Mouse (Mus musculus): Measurements from ENCODE around the gene Arfip1. TPM values are rescaled to one million over a fixed set of nuclear protein-coding genes. Genes with fewer than 3 reads are reported as not detected.
A peak's percentile ranks its signal among the peaks of the same experiment; 100 is the strongest.

The Arfip1 gene
- 10 to 100 TPM in 22 of 26 experiments, 1 to 10 TPM in 4; 7.9 to 59.0 (median 31.1) TPM for total RNA-seq (2018; cell fraction: chromatin; rRNA removed)
- total RNA-seq (2018; cell fraction: cytosol; rRNA removed), result 10 to 100 TPM; 32.4 to 70.7 (median 52.5) TPM
- 10 to 100 TPM; 13.6 to 78.5 (median 42.9) TPM for total RNA-seq (2018; cell fraction: nucleus; rRNA removed)
- polyA plus RNA-seq (2018), result 40.0 to 44.3 TPM (median 42.0 TPM) in 3 replicates

- under 1% methylated on average over 68 of the region's 70 CpGs for WGBS (ENCODE audit: missing documents)
- Histone ChIP-seq H3K79me2 (ENCODE audit: inconsistent target) (peaks cover 50% of the 10 kb centered on the region), H3K27ac (peak within 1 kb of the TSS; percentile 63), H3K36me3 (ENCODE audit: inconsistent target) (no peaks in the 10 kb centered on the region), H3K4me3 (ENCODE audit: inconsistent target) (peak within 1 kb of the TSS; percentile 96)
Observed at GRCm38 (mm10) chr3:84582023-84582912, at the start of gene Arfip1. TSS of gene Arfip1 (minus strand) at chr3:84582625.

- no peaks in the 10 kb centered on the region for H3K79me2 ChIP-seq (ENCODE audit: inconsistent target)
- H3K4me3 ChIP-seq (ENCODE audit: inconsistent target), result no peak overlapping the region
- H3K27ac ChIP-seq, result no peak overlapping the region
- H3K36me3 ChIP-seq (ENCODE audit: inconsistent target), result no peaks in the 10 kb centered on the region
- 86% methylated on average over 7 of the region's 9 CpGs for WGBS (ENCODE audit: missing documents)
Observed at GRCm38 (mm10) chr3:84631586-84631985, 49.2 kb upstream of the Arfip1 start.

GRCm38 (mm10) chr3:84622026-84622425 lies 39.6 kb upstream of the Arfip1 start:
- peak overlapping the region; percentile 37 for H3K27ac ChIP-seq
- 3% methylated on average over 3 of the region's 3 CpGs for WGBS (ENCODE audit: missing documents)
- H3K36me3 ChIP-seq (ENCODE audit: inconsistent target), result no peaks in the 10 kb centered on the region
- no peaks in the 10 kb centered on the region for H3K79me2 ChIP-seq (ENCODE audit: inconsistent target)
- H3K4me3 ChIP-seq (ENCODE audit: inconsistent target), result no peak overlapping the region

- Histone ChIP-seq H3K36me3 (ENCODE audit: inconsistent target) (no peaks in the 10 kb centered on the region), H3K79me2 (ENCODE audit: inconsistent target) (no peaks in the 10 kb centered on the region), H3K27ac (no peak overlapping the region), H3K4me3 (ENCODE audit: inconsistent target) (no peak overlapping the region)
- WGBS (ENCODE audit: missing documents), result 94% methylated on average over 6 of the region's 6 CpGs
Observed at GRCm38 (mm10) chr3:84619725-84620124, 37.3 kb upstream of the Arfip1 start.

GRCm38 (mm10) chr3:84619056-84619455 lies 36.6 kb upstream of the Arfip1 start:
- 94% methylated on average over 7 of the region's 7 CpGs for WGBS (ENCODE audit: missing documents)
- Histone ChIP-seq H3K27ac (0 out of 2 replicates have a peak overlapping the region, but pooled peaks have one; percentile 8), H3K79me2 (ENCODE audit: inconsistent target) (no peaks in the 10 kb centered on the region), H3K36me3 (ENCODE audit: inconsistent target) (no peaks in the 10 kb centered on the region), H3K4me3 (ENCODE audit: inconsistent target) (no peak overlapping the region)

GRCm38 (mm10) chr3:84618627-84619026 lies 36.2 kb upstream of the Arfip1 start:
- H3K4me3 ChIP-seq (ENCODE audit: inconsistent target), result no peak overlapping the region
- H3K79me2 ChIP-seq (ENCODE audit: inconsistent target), result no peaks in the 10 kb centered on the region
- no peaks in the 10 kb centered on the region for H3K36me3 ChIP-seq (ENCODE audit: inconsistent target)
- 85% methylated on average over 2 of the region's 2 CpGs for WGBS (ENCODE audit: missing documents)
- H3K27ac ChIP-seq, result 0 out of 2 replicates have a peak overlapping the region, but pooled peaks have one; percentile 13

GRCm38 (mm10) chr3:84615856-84616225 lies 33.4 kb upstream of the Arfip1 start:
- no peaks in the 10 kb centered on the region for H3K36me3 ChIP-seq (ENCODE audit: inconsistent target)
- WGBS (ENCODE audit: missing documents), result 79% methylated on average over 7 of the region's 7 CpGs
- no peak overlapping the region for H3K27ac ChIP-seq
- no peak overlapping the region for H3K4me3 ChIP-seq (ENCODE audit: inconsistent target)
- H3K79me2 ChIP-seq (ENCODE audit: inconsistent target), result no peaks in the 10 kb centered on the region

GRCm38 (mm10) chr3:84615050-84615855 lies 32.8 kb upstream of the Arfip1 start:
- no peak overlapping the region for H3K27ac ChIP-seq
- H3K79me2 ChIP-seq (ENCODE audit: inconsistent target), result no peaks in the 10 kb centered on the region
- 22% methylated on average over 5 of the region's 5 CpGs for WGBS (ENCODE audit: missing documents)
- no peak overlapping the region for H3K4me3 ChIP-seq (ENCODE audit: inconsistent target)
- no peaks in the 10 kb centered on the region for H3K36me3 ChIP-seq (ENCODE audit: inconsistent target)

- H3K36me3 ChIP-seq (ENCODE audit: inconsistent target), result no peaks in the 10 kb centered on the region
- no peak overlapping the region for H3K27ac ChIP-seq
- WGBS (ENCODE audit: missing documents), result 95% methylated on average over 9 of the region's 9 CpGs
- H3K79me2 ChIP-seq (ENCODE audit: inconsistent target), result no peaks in the 10 kb centered on the region
- H3K4me3 ChIP-seq (ENCODE audit: inconsistent target), result no peak overlapping the region
Observed at GRCm38 (mm10) chr3:84610183-84610710, 27.8 kb upstream of the Arfip1 start.

GRCm38 (mm10) chr3:84603212-84603611 lies 20.8 kb upstream of the Arfip1 start:
- H3K27ac ChIP-seq, result no peak overlapping the region
- H3K79me2 ChIP-seq (ENCODE audit: inconsistent target), result no peaks in the 10 kb centered on the region
- no peak overlapping the region for H3K4me3 ChIP-seq (ENCODE audit: inconsistent target)
- no peaks in the 10 kb centered on the region for H3K36me3 ChIP-seq (ENCODE audit: inconsistent target)
- 100% methylated on average over 1 of the region's 9 CpGs for WGBS (ENCODE audit: missing documents)

GRCm38 (mm10) chr3:84602759-84603158 lies 20.3 kb upstream of the Arfip1 start:
- Histone ChIP-seq H3K36me3 (ENCODE audit: inconsistent target) (no peaks in the 10 kb centered on the region), H3K4me3 (ENCODE audit: inconsistent target) (no peak overlapping the region), H3K79me2 (ENCODE audit: inconsistent target) (no peaks in the 10 kb centered on the region), H3K27ac (no peak overlapping the region)
- WGBS (ENCODE audit: missing documents), result 93% methylated on average over 2 of the region's 2 CpGs

- Histone ChIP-seq H3K27ac (no peak overlapping the region), H3K36me3 (ENCODE audit: inconsistent target) (no peaks in the 10 kb centered on the region), H3K79me2 (ENCODE audit: inconsistent target) (no peaks in the 10 kb centered on the region), H3K4me3 (ENCODE audit: inconsistent target) (no peak overlapping the region)
- WGBS (ENCODE audit: missing documents), result 69% methylated on average over 9 of the region's 9 CpGs
Observed at GRCm38 (mm10) chr3:84601870-84602495, 19.6 kb upstream of the Arfip1 start.

- H3K79me2 ChIP-seq (ENCODE audit: inconsistent target), result no peaks in the 10 kb centered on the region
- H3K4me3 ChIP-seq (ENCODE audit: inconsistent target), result no peak overlapping the region
- no peaks in the 10 kb centered on the region for H3K36me3 ChIP-seq (ENCODE audit: inconsistent target)
- H3K27ac ChIP-seq, result no peak overlapping the region
- WGBS (ENCODE audit: missing documents), result 92% methylated on average over 6 of the region's 6 CpGs
Observed at GRCm38 (mm10) chr3:84598756-84599155, 16.3 kb upstream of the Arfip1 start.
